In the genomic region with DNA sequence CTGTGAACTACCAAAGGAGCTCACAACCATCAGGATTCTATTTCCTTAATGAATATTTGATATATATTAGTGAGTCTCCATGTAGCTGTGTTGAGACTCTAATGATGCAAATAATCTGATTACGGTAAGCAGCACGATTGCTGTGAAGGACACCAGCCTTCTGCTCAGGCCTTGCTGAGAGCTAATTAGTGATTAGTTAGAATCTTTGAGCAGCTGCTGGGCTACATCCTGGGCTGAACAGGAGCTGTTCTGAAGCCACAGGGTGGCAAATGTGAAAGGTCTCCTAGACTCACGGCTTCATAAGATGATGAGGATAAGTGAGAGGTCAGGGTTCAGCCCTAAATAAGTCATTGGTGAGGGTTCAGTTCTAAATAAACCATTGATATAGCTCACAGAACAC, we compare ENCODE assay signal across 15 mouse cellular contexts. TPM values are rescaled to one million over a fixed set of nuclear protein-coding genes. Genes with fewer than 3 reads are reported as not detected.
"Had no signal": no experiment of that assay in that cellular context is flagged by ENCODE, and none has a peak within 500 bp of the region (broad histone marks: within the 10 kb centered on the region; RNA-seq: fewer than 3 reads in every experiment).

No protein-coding gene starts in this region.

- H3K9me3 ChIP-seq: kidney, embryonic 15.5 days; limb, embryonic 15.5 days; liver, embryonic 12.5 days; midbrain, embryonic 10.5 days; midbrain, embryonic 15.5 days had no signal

- DNase-seq: kidney, postnatal 14 days; layer of hippocampus, postnatal 36 days; lung, embryonic 14.5 days; lung, postnatal 10 days; lung, postnatal 4 days; right cerebral cortex, postnatal 14 days; thymus, postnatal 36 days had no signal

- H3K4me1 ChIP-seq: kidney, embryonic 15.5 days; limb, embryonic 15.5 days; liver, embryonic 12.5 days; midbrain, embryonic 10.5 days; midbrain, embryonic 15.5 days had no signal

- H3K4me2 ChIP-seq: kidney, embryonic 15.5 days; limb, embryonic 15.5 days; liver, embryonic 12.5 days; lung, embryonic 14.5 days; midbrain, embryonic 15.5 days had no signal

- H3K4me3 ChIP-seq: kidney, embryonic 15.5 days; limb, embryonic 15.5 days; liver, embryonic 12.5 days; midbrain, embryonic 10.5 days; midbrain, embryonic 15.5 days had no signal

- H3K36me3 ChIP-seq: kidney, embryonic 15.5 days; limb, embryonic 15.5 days; liver, embryonic 12.5 days; midbrain, embryonic 10.5 days; midbrain, embryonic 15.5 days had no signal

- ATAC-seq: liver, embryonic 12.5 days; midbrain, embryonic 15.5 days had no signal

- H3K27ac ChIP-seq: kidney, embryonic 15.5 days; limb, embryonic 15.5 days; liver, embryonic 12.5 days; midbrain, embryonic 10.5 days; midbrain, embryonic 15.5 days had no signal

- H3K27me3 ChIP-seq: kidney, embryonic 15.5 days; limb, embryonic 15.5 days; liver, embryonic 12.5 days; midbrain, embryonic 15.5 days had no signal

- H3K9ac ChIP-seq: kidney, embryonic 15.5 days; limb, embryonic 15.5 days; liver, embryonic 12.5 days; lung, embryonic 14.5 days; midbrain, embryonic 15.5 days had no signal

RNA-seq across cellular contexts. Expression of a gene that starts 29.7 kb away (rescaled TPM):
- polyA plus RNA-seq: limb, embryonic 11.5 days; liver, embryonic 12.5 days; lung, embryonic 14.5 days; midbrain, embryonic 10.5 days; midbrain, embryonic 15.5 days; neural tube, embryonic 14.5 days; thymus, postnatal 0 days had no signal
